Mouse (Mus musculus) myocyte (in vitro differentiated cells): ENCODE results near the gene P2rx4. TPM values are rescaled to one million over a fixed set of nuclear protein-coding genes. Genes with fewer than 3 reads are reported as not detected.

Experiments
- H3K27me3 ChIP-seq: one replicate; pipeline ENCODE4 v1.6.1; 2011; ENCODE audit not compliant: control insufficient read depth, insufficient read depth, insufficient read length
- H3K36me3 ChIP-seq: one replicate; pipeline ENCODE4 v1.6.1; 2011; ENCODE audit not compliant: control insufficient read depth, insufficient read depth
- H3K4me2 ChIP-seq: one replicate; pipeline ENCODE4 v1.6.1; 2011; ENCODE audit warnings: low read depth, control low read depth
- H3K4me3 ChIP-seq: one replicate; pipeline ENCODE4 v1.5.1; 2011; ENCODE audit warnings: mild to moderate bottlenecking, control low read depth, moderate library complexity
- H3K79me2 ChIP-seq: one replicate; pipeline ENCODE4 v1.6.1; 2011; ENCODE audit not compliant: control insufficient read depth, insufficient read depth
- H3ac ChIP-seq: one replicate; pipeline ENCODE4 v1.6.1; 2011; ENCODE audit not compliant: control insufficient read depth, insufficient read length
- CEBPB ChIP-seq: IDR thresholded peaks from 2 replicates; pipeline ENCODE4 v1.6.1; 2011; ENCODE audit warnings: mild to moderate bottlenecking, moderate library complexity; ENCODE audit not compliant: poor library complexity, insufficient read depth, severe bottlenecking
- E2F4 ChIP-seq: IDR thresholded peaks from one replicate; pipeline ENCODE4 v1.6.1; 2011; ENCODE audit warnings: mild to moderate bottlenecking, control low read depth, moderate library complexity; ENCODE audit not compliant: insufficient read depth
- MAX ChIP-seq: IDR thresholded peaks from one replicate; pipeline ENCODE4 v1.6.1; 2011; ENCODE audit warnings: low read depth, mild to moderate bottlenecking, control low read depth
- MYOD1 ChIP-seq, 3 experiments: IDR thresholded peaks; one replicate each; pipeline ENCODE4 v1.6.1; 2011; ENCODE audit warnings: control low read depth in 2 of 3, low read depth in 2 of 3, mild to moderate bottlenecking in 2 of 3, moderate library complexity in 1 of 3; ENCODE audit not compliant: insufficient read length in 2 of 3, control insufficient read depth in 1 of 3
- MYOG ChIP-seq, 3 experiments: IDR thresholded peaks; one replicate each; pipeline ENCODE4 v1.6.1; 2011; ENCODE audit warnings: control low read depth in 2 of 3, low read depth in 2 of 3, mild to moderate bottlenecking in 2 of 3; ENCODE audit not compliant: insufficient read length in 2 of 3, control insufficient read depth in 1 of 3, insufficient read depth in 1 of 3
- POLR2A ChIP-seq: IDR thresholded peaks from one replicate; pipeline ENCODE4 v1.6.1; 2011; ENCODE audit warnings: low read depth, mild to moderate bottlenecking, control low read depth, moderate library complexity; ENCODE audit not compliant: insufficient read length
- POLR2AphosphoS2 ChIP-seq: IDR thresholded peaks from one replicate; pipeline ENCODE4 v1.6.1; 2011; ENCODE audit warnings: low read depth, control low read depth; ENCODE audit not compliant: insufficient read length
- REST ChIP-seq: IDR thresholded peaks from one replicate; pipeline ENCODE4 v1.6.1; 2011; ENCODE audit warnings: mild to moderate bottlenecking, control low read depth, moderate library complexity; ENCODE audit not compliant: insufficient read depth, insufficient read length
- SRF ChIP-seq: IDR thresholded peaks from one replicate; pipeline ENCODE4 v1.6.1; 2011; ENCODE audit warnings: low read depth; ENCODE audit not compliant: control insufficient read depth, insufficient read length
- TCF12 ChIP-seq: IDR thresholded peaks from one replicate; pipeline ENCODE4 v1.6.1; 2011; ENCODE audit warnings: mild to moderate bottlenecking, control low read depth; ENCODE audit not compliant: poor library complexity, insufficient read depth, severe bottlenecking
- TCF3 ChIP-seq: IDR thresholded peaks from one replicate; pipeline ENCODE4 v1.6.1; 2011; ENCODE audit warnings: low read depth, control low read depth; ENCODE audit not compliant: insufficient read length
- USF1 ChIP-seq: IDR thresholded peaks from one replicate; pipeline ENCODE4 v1.6.1; 2011; ENCODE audit warnings: low read depth, mild to moderate bottlenecking, control low read depth, moderate library complexity
- polyA plus RNA-seq: library from polyadenylated mRNA; unstranded; fragments of >200 nt; fragmentation: generic; extraction: Trizol; gene quantifications from one replicate; pipeline ENCODE4 v1.2.1, GENCODE M21; 2012; ENCODE audit warnings: missing spikeins

P2rx4 gene
- polyA plus RNA-seq, 1 experiment, result 23.2 TPM

DNA sequence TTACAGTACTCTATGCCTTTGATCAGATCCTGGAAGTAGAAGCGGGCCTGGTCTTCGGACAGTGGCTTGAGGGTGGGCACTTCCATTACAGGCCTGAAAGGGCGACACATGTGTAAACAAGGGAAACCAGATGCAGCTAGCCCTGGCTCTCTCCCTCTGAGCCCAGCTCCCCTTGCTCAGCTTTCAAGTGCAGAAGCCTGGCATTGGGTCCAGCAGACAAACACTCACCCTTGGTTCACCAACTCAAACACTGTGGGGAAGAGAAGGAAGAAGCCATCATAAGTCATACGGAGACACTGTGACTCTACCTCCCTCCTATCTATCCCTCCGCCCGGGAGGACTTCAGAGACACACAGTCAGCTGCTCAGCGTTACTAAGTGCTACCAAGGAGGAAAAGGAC lies 40.6 kb downstream of the P2rx4 start:
- Histone ChIP-seq H3K79me2 (no peaks in the 10 kb centered on the region), H3K4me2 (no peak overlapping the region), H3K27me3 (no peaks in the 10 kb centered on the region), H3ac (no peak overlapping the region), H3K4me3 (no peak overlapping the region), H3K36me3 (peaks cover 9% of the 10 kb centered on the region)
- TF ChIP-seq POLR2A (no peak), E2F4 (no peak), TCF12 (no peak), CEBPB (no peak), MYOG (IDR thresholded peaks at IDR 0.05; ENCODE audit: control insufficient read depth in 1 of 3, insufficient read depth in 1 of 3, insufficient read length in 2 of 3, low read depth in 2 of 3) (no peak), POLR2AphosphoS2 (no peak)

DNA sequence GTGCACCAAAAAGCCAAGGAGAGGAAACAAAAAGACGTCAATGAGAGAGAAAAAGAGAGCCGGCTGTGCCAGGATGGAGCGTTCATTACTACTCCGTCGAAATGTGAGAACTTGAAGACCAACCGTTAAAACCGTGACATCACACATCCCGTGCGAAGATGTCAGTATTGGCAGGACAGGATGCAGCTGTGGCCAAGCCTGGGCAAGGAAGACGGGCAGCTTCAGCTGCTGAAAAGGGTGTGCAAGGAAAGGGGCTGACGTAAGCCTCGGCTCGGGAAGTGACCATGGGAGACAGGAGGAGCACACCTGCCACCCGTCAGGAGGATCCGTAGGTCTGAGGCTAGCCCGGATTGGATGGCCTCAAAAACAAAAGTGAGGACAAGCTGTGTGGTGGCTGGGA lies 47.1 kb downstream of the P2rx4 start:
- H3K4me2 ChIP-seq, result no peak overlapping the region
- H3K27me3 ChIP-seq, result no peaks in the 10 kb centered on the region
- H3K4me3 ChIP-seq, result no peak overlapping the region
- no peak overlapping the region for H3ac ChIP-seq
- TF ChIP-seq TCF12 (no peak), MAX (no peak), SRF (no peak), POLR2A (no peak), REST (no peak)
- no peaks in the 10 kb centered on the region for H3K79me2 ChIP-seq
- H3K36me3 ChIP-seq, result peaks cover 6% of the 10 kb centered on the region

DNA sequence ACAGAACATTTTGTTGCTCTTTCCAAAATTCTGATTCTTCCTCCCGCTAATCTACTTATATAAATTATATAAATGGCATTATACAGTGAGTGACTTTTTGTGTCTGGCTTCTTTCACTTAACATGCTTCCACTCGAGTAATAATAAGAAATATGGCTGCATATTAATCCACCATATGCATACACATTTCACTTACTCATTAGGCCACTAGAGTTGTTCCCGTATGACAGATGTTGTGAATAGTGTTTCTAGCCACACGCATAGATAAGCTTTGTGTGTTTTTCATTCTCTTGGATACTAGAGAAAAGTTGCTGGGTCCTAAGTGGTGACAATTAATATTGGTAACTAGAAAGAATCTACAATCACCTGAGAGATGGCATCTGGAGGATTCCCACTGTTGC lies 48.3 kb downstream of the P2rx4 start:
- TF ChIP-seq POLR2AphosphoS2, result no peak
- no peak for TF ChIP-seq MAX
- TF ChIP-seq TCF12, result no peak
- no peak for TF ChIP-seq REST
- H3K4me2 ChIP-seq, result no peak overlapping the region
- no peaks in the 10 kb centered on the region for H3K27me3 ChIP-seq
- peaks cover 6% of the 10 kb centered on the region for H3K36me3 ChIP-seq
- H3K4me3 ChIP-seq, result no peak overlapping the region
- H3K79me2 ChIP-seq, result no peaks in the 10 kb centered on the region
- no peak overlapping the region for H3ac ChIP-seq

DNA sequence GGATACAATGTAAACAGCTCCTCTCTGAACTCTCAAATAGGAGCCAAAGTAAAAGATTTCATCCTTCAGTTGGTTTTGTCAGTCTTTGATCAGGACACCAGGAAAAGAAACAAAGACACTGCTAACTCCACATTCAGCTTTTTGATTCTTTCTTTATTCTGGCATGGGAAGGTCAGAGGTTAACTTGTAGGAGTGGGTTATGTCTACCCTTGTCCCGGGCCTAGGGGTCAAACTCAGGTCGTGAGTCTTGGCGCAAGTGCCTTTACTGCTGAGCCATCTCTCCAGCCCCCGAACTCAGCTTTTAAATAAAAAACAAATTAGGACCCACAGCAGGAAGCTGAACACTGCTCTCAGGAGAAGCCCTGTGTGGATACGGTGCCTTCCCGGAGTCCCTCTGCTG lies 48.8 kb downstream of the P2rx4 start:
- H3K36me3 ChIP-seq, result peaks cover 6% of the 10 kb centered on the region
- TF ChIP-seq CEBPB (no peak), POLR2AphosphoS2 (no peak), MAX (no peak), MYOD1 (IDR thresholded peaks at IDR 0.05; ENCODE audit: control insufficient read depth in 1 of 3, insufficient read length in 2 of 3, low read depth in 2 of 3) (no peak), REST (no peak), E2F4 (no peak), TCF12 (no peak), MYOG (IDR thresholded peaks at IDR 0.05; ENCODE audit: control insufficient read depth in 1 of 3, insufficient read depth in 1 of 3, insufficient read length in 2 of 3, low read depth in 2 of 3) (no peak), SRF (no peak), USF1 (no peak), POLR2A (no peak), TCF3 (no peak)

DNA sequence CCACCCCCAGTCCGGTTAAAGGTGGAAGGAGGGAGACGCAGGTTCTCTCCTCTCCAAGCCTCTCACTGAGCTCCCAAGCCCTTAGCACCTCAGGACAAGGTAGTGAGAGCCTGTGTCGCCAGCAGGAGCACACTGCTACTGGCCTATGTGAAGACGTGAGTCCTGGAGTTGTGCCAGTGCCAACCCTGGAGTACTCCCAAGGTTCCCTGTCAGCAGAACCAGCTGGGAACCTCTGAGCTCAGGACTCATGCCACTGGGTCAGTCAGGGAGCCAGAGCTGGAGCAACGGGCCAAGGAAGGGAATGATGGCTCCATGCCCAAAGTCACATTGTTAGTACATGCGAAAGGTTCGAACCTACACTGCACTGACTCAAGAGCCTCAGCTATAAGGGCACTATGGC lies 49.3 kb downstream of the P2rx4 start:
- Histone ChIP-seq H3ac (no peak overlapping the region), H3K27me3 (no peaks in the 10 kb centered on the region), H3K4me3 (no peak overlapping the region), H3K36me3 (peaks cover 6% of the 10 kb centered on the region), H3K79me2 (no peaks in the 10 kb centered on the region), H3K4me2 (no peak overlapping the region)
- TF ChIP-seq MYOD1 (IDR thresholded peaks at IDR 0.05; ENCODE audit: control insufficient read depth in 1 of 3, insufficient read length in 2 of 3, low read depth in 2 of 3), result no peak
- TF ChIP-seq USF1, result no peak
- no peak for TF ChIP-seq POLR2AphosphoS2
- no peak for TF ChIP-seq MYOG (IDR thresholded peaks at IDR 0.05; ENCODE audit: control insufficient read depth in 1 of 3, insufficient read depth in 1 of 3, insufficient read length in 2 of 3, low read depth in 2 of 3)
- no peak for TF ChIP-seq CEBPB
- no peak for TF ChIP-seq SRF
- TF ChIP-seq TCF12, result no peak
- TF ChIP-seq MAX, result no peak

More for the DNA sequence above, 48.8 kb downstream of the P2rx4 start:
- Histone ChIP-seq H3K79me2 (no peaks in the 10 kb centered on the region), H3K27me3 (no peaks in the 10 kb centered on the region), H3K4me2 (no peak overlapping the region), H3ac (no peak overlapping the region), H3K4me3 (no peak overlapping the region)
